Mouse (Mus musculus) thymus, postnatal 14 days (tissue): ENCODE data around the gene Tmco5b.
A peak's percentile ranks its signal among the peaks of the same experiment; 100 is the strongest.

Experiments used
- DNase-seq: peaks from one replicate; pipeline ENCODE4 v3.0.0; 2021

Gene Tmco5b

GRCm38 (mm10) chr2:113285432-113285831 lies at the start of gene Tmco5b:
Gene Tmco5b, plus strand, starts transcription at chr2:113285732.
- no peak for DNase-seq

DNA sequence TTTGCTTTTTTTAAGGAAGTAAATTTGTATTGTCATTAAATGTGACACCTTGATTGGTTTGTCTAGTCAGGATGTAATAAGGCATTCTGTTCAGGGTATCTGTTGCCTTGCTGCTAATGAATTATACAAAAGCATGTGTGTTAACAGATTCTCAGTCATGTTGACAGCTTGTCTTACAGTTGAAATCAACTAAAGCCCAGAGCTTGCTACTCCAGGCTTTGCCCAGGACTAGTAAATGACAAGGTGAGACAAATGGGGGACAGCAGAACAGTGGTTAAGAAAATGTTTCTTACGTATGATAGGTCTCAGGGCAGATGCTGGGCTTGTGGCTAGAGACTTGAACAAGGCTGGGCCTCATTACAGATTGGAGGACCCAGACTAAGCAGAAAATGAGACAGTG lies 48.5 kb upstream of the Tmco5b start:
- DNase-seq = no peak

- no peak for DNase-seq
Measured at GRCm38 (mm10) chr2:113238871-113239270, 46.7 kb upstream of the Tmco5b start.

DNA sequence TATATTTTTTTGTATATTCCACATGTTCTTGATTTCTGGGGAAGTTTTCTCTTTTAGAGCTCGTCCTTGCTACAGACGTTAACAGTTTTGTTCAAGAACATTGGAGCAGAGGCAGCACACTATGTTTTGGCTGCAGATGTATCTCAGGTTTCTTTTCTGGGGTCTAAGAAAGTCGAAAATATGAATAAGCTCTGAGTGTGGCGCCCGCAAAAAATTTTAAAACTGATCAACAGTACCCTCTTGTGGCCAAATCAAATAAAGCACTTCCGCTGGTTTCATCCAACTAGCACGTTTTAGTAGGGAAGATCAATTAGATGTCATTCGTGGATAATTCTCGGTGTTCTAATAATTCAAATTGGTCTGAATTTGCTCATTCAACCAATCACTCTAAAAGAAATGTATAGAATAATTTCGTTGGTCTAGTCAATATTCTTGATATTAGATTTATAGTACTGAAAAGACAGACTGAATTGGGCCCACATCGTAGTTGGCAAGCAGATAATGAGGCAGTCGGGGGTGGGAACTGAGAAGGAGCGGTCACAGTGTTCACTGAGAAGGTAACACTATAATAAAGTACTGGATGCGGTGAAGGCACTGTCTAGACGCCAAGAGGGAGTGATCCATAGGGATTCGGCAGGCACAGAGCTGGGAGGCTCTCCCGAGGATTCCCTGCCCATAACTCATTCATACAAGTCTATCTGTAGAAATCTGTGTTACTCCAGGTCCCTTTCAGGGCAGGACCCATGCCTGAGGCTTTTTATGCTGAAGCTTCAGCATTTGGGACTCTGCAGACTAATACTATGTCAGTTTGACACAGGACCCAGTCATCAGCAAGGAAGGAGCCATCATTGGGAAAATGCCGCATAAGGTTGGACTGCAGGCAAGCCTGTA lies 17.1 kb downstream of the Tmco5b start:
- no peak for DNase-seq

DNA sequence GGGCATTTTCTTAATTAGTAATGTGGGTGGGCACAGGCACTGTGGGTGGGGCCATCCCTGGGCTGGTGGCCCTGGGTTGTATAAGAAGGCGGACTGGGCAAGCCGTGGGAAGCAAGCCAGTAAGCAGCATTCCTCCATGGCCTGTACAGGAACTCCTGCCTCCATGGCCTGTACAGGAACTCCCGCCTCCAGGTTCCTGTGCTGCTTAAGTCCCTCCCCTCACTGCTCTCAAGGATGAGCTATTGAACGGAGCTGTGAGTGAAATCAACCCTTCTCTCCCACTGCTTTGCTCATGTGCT lies 17.7 kb downstream of the Tmco5b start:
- DNase-seq = no peak

DNA sequence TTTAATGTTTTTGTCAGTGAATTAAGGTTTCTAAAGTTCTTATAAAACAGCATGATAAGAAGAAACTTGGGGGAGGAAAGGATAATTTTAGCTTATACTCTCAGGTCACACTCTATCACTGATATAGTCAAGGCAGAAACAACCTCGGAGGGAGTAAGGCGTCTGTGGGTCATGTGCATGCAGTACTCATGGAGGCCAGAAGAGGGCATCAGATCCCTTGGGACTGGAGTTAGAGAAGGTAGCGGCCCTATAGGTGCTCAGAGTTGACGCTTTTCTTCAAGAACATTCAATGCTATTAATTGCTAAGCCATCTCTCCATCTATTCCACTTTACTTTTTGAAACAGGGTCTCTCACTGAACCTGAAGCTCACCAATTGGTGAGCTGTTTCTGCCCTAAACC lies 19.8 kb downstream of the Tmco5b start:
- DNase-seq = peak; percentile 19

- DNase-seq = no peak
Measured at GRCm38 (mm10) chr2:113311211-113311610, 25.7 kb downstream of the Tmco5b start.

DNA sequence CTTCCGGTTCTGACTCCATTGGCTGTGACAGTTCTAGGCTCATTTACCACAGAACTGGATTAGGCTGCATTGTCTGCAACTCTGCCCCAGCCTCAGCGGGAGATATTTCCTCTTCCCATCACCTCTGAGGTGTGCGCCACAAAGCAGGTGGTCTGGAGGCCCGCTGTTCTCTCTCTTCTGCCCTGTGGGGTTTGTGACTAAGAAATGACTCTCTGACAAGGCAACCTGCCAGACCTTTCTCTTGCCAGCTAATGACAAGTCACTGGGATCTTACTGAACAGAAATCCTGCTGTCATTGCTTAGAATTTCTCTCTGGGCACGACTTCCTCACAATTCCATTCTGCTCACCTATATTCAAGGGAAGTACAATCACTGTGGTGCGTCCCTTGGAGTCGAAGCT lies 37.5 kb downstream of the Tmco5b start:
- DNase-seq = no peak

DNA sequence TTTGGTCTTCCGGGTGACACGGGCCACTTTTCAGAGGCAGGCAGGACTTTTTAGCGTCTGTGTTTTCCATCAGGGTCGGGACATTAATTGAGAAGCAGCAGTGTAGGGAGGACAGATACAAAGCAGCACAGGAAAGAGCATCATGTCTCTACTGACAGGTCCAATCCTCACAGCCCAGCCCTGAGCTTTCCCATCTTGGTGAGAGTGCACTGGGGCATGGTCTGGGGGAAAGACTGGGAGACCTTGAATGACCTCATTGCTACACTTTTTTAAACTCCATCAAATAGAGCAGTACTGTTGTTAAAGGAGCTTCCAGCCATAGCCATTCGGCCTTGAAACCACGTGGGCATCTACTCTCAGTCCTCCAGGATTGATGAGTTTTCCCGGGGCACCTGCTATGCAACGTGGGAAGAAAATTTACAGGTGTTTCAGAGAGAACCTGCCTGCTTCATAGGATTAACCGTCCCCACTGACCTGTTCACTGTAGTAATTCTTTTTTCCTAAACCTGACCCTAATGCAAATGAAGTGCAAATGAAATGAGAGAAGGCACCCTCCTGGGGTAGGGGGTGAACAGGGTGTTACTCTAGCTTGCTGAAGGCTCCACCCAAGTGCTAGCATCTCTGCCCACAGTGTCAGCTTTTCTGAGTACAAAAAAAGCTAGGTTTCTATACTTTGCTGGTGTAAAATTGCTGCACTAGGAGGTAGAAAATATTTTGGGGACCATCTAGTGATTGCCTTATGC lies 48.4 kb downstream of the Tmco5b start:
- DNase-seq = no peak

DNA sequence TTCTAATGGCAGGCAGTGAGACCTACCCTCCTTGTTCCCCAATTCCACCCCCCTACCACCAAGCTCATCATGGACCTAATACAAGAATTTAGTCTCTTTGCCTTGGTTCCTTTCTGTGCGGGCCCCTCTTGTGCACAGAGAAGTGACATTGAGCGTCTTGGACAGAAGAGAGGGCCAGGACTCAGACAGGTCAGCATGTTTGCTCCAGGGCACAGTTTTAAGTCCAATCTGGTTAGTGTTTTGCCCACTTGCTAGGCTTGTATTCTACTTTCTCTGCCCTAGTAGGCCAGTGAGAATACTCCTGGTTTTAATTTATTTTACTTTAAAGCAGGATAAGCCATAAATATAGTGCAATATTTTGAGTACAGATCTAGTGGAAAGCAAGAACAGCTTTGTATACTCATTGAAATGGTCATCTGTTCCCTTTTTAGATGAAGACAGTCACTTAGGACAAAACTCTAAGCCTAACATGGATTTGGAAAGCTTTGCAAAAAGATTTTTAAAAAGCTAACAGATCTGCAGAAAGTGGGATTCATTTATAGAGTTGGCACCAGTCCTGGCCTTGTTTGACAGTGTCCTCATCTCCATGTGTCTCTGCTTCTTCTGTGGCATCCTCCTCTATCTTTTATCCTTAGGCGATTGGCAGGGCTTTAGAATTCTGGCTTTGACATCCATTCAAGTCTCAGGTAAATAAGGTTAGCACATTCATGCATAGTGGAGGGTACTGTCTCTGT lies 50.2 kb downstream of the Tmco5b start:
- DNase-seq = no peak

- no peak for DNase-seq
Measured at GRCm38 (mm10) chr2:113344536-113344935, 59.0 kb downstream of the Tmco5b start.
